Mouse (Mus musculus): ENCODE measurements at regions not wholly inside any gene's neighbourhood (a gene's known extent, or its start where the extent isn't known, plus 50 kb on each side); places are given as distances from the start of the nearest gene placed in this dataset.
"Not testable (repeated sequence)": the region's sequence is repeated elsewhere in the genome, so short reads cannot be mapped to it uniquely, and the experiment has no call there.

GRCm38 (mm10) chr10:56994969-56995368 is 491.2 kb upstream of the Hsf2 start:
- Histone ChIP-seq H3K36me3 (replicated peaks) (no peaks in the 10 kb centered on the region), H3K27ac (no peak overlapping the region), H3K4me2 (no peak overlapping the region), H3K9ac (no peak overlapping the region), H3K27me3 (no peaks in the 10 kb centered on the region), H3K9me3 (no peaks in the 10 kb centered on the region), H3K4me1 (peaks cover 3% of the 10 kb centered on the region; the same call in 1 of the 2 replicates), H3K4me3 (replicated peaks) (no peak overlapping the region)
- WGBS: 96% methylated on average over 3 of the region's 3 CpGs
- no peak for ATAC-seq (ENCODE audit: low FRiP score)

DNA sequence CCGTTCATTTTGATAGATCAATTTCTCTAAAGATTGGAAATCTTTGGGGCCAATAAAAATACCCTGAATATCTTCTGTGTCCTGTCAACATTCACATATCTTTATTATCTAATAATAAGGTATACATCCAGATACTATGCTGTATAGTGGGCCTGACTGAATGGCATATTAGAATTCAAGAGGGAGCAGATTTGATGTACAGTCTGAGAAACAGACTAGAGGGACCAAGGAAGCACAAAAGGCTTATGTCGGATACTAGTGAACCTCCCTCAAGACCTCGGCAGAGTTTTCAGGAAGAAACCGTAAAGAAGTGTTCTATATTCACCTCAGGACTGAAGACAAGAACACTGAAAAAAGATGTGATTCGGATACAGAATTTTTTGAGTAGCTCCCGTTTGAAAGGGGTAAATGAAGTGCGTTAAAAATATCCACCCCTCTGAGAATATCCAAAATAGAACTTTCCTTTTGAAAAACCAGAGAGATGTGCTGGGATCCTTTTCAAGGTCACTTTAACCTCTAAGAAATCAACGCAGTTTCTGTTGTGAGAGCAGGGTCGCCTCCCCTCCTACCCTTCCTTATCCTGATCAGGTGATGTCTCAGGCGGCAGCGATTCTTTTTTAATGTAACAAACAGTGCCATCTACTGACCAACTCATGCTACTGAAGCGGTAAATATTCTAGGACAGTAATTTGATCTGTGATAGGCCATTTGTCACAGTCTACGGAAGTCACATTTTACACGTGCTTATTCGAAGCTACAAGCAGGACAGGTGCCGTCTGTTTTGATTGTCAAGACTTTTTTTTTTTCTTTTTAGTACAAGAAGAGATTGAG is 485.1 kb upstream of the Hsf2 start:
- H3K4me1 ChIP-seq: peaks cover 3% of the 10 kb centered on the region; the same call in 1 of the 2 replicates
- H3K4me3 ChIP-seq (replicated peaks): no peak overlapping the region
- no peaks in the 10 kb centered on the region for H3K27me3 ChIP-seq
- peak; percentile 91 for ATAC-seq (ENCODE audit: low FRiP score)
- H3K4me2 ChIP-seq: peak overlapping the region; percentile 21; the same call in 1 of the 2 replicates
- no peak overlapping the region for H3K9ac ChIP-seq
- H3K9me3 ChIP-seq: no peaks in the 10 kb centered on the region
- WGBS: 23% methylated on average over 16 of the region's 16 CpGs
- no peak overlapping the region for H3K27ac ChIP-seq
- H3K36me3 ChIP-seq (replicated peaks): no peaks in the 10 kb centered on the region

DNA sequence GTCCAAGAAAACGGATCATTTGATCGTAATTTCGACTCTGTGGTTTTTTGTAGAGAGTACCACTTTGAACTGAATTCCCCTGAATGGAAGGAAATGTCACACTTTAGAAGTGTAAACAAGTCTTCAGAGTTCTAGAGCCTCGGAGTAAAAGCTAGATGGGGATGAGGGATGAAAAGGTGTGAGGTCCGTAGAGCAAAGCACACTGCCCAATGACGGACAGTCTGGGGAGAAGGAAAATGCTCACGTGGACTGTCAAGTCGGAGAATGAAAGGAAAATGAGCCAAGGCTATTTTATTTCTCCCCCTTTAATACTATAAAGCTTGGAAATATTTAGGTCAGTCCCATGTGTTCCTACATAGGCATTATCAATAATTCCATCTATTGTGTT is 484.5 kb upstream of the Hsf2 start:
- no peaks in the 10 kb centered on the region for H3K27me3 ChIP-seq
- ATAC-seq (ENCODE audit: low FRiP score): peak; percentile 43; the same call in 1 of the 2 replicates
- 73% methylated on average over 8 of the region's 8 CpGs for WGBS
- no peak overlapping the region for H3K27ac ChIP-seq
- no peak overlapping the region for H3K4me3 ChIP-seq (replicated peaks)
- H3K9ac ChIP-seq: no peak overlapping the region
- H3K4me1 ChIP-seq: peaks cover 3% of the 10 kb centered on the region; the same call in 1 of the 2 replicates
- H3K9me3 ChIP-seq: no peaks in the 10 kb centered on the region
- no peaks in the 10 kb centered on the region for H3K36me3 ChIP-seq (replicated peaks)
- peak overlapping the region; percentile 21; the same call in 1 of the 2 replicates for H3K4me2 ChIP-seq

DNA sequence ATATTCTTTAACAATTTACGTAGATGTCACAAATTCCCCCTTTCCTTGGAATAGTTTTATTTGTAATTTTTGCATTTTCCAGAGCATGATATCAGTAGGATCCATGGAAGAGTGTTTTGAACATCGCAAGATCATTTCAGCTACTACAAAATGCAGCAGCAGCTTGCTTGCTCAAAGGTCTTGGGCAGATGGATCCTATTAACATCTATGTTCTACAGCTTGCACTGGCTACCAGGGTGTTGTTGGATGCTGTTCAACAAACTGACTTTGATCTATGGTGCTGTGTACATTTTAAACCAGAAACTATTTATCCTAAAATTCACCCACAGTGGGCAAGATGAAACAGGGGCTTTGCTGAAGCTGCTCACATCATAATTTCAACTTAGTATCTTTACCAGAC is 448.5 kb upstream of the Hsf2 start:
- Histone ChIP-seq H3K27me3 (no peaks in the 10 kb centered on the region), H3K4me2 (no peak overlapping the region), H3K9me3 (no peaks in the 10 kb centered on the region), H3K9ac (no peak overlapping the region), H3K27ac (no peak overlapping the region), H3K36me3 (replicated peaks) (no peaks in the 10 kb centered on the region), H3K4me1 (no peaks in the 10 kb centered on the region), H3K4me3 (replicated peaks) (no peak overlapping the region)
- no peak for ATAC-seq (ENCODE audit: low FRiP score)
- 83% methylated on average over 2 of the region's 2 CpGs for WGBS

DNA sequence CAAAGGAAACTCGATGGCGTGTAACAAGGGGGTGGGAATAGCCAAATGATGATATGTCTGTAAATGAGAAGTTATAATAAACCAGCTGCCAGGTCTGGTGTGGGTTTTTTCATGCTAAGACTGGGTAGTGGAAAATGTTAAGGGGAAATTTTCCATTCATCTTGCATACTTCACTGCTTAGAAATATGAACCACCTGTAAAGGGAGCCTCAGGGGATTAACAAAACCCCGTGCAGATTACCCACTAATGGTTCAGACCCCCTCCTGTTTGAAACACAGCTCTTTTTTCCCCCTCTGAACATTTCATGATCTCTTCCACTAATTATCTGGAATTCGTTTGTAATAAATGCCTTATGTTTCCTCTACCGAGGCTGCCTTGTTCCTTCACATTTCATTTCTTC is 446.0 kb upstream of the Hsf2 start:
- no peak for ATAC-seq (ENCODE audit: low FRiP score)
- Histone ChIP-seq H3K4me2 (no peak overlapping the region), H3K4me3 (replicated peaks) (no peak overlapping the region), H3K9ac (no peak overlapping the region), H3K27me3 (no peaks in the 10 kb centered on the region), H3K4me1 (no peaks in the 10 kb centered on the region), H3K27ac (no peak overlapping the region), H3K9me3 (no peaks in the 10 kb centered on the region), H3K36me3 (replicated peaks) (no peaks in the 10 kb centered on the region)
- WGBS: 50% methylated on average over 5 of the region's 5 CpGs

DNA sequence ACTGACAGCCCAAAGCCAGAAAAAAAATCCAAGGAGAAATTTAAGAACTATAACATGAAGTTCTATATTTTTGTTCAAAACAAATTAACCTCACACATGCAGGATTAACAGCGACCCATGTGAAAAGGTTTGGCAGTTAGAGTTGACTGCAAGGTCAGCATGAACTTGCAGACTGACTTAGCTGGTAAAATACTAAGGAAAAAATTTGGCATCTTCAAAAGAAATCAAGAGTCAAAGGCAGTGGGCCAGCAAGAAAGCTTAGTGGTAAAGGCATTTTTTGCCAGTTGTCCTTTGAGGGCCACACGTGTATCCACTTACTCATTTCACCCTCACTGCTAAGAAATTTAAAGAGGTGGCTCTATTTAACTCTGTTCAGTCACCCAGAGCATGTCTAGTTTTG is 440.2 kb upstream of the Hsf2 start:
- H3K4me3 ChIP-seq (replicated peaks): no peak overlapping the region
- H3K4me1 ChIP-seq: no peaks in the 10 kb centered on the region
- H3K4me2 ChIP-seq: no peak overlapping the region
- no peak overlapping the region for H3K27ac ChIP-seq
- no peak overlapping the region for H3K9ac ChIP-seq
- no peak for ATAC-seq (ENCODE audit: low FRiP score)
- 79% methylated on average over 2 of the region's 2 CpGs for WGBS
- H3K27me3 ChIP-seq: no peaks in the 10 kb centered on the region
- no peaks in the 10 kb centered on the region for H3K9me3 ChIP-seq
- no peaks in the 10 kb centered on the region for H3K36me3 ChIP-seq (replicated peaks)

- Histone ChIP-seq H3K27ac (no peak overlapping the region), H3K4me3 (replicated peaks) (no peak overlapping the region), H3K4me1 (no peaks in the 10 kb centered on the region), H3K4me2 (no peak overlapping the region), H3K9me3 (no peaks in the 10 kb centered on the region), H3K27me3 (no peaks in the 10 kb centered on the region), H3K9ac (no peak overlapping the region), H3K36me3 (replicated peaks) (no peaks in the 10 kb centered on the region)
- WGBS: 59% methylated on average over 2 of the region's 2 CpGs
- peak; percentile 36; the same call in 1 of the 2 replicates for ATAC-seq (ENCODE audit: low FRiP score)
These were observed 439.3 kb upstream of the Hsf2 start for GRCm38 (mm10) chr10:57046891-57047290.

- Histone ChIP-seq H3K27me3 (no peaks in the 10 kb centered on the region), H3K9me3 (no peaks in the 10 kb centered on the region), H3K9ac (no peak overlapping the region), H3K36me3 (replicated peaks) (no peaks in the 10 kb centered on the region), H3K4me3 (replicated peaks) (no peak overlapping the region), H3K4me1 (no peaks in the 10 kb centered on the region), H3K4me2 (no peak overlapping the region), H3K27ac (no peak overlapping the region)
- ATAC-seq (ENCODE audit: low FRiP score): no peak
These were observed 438.5 kb upstream of the Hsf2 start for GRCm38 (mm10) chr10:57047719-57048118.

GRCm38 (mm10) chr10:57053375-57053774 is 432.8 kb upstream of the Hsf2 start:
- not testable (repeated sequence) for H3K9ac ChIP-seq; ATAC-seq (ENCODE audit: low FRiP score); H3K4me2 ChIP-seq; H3K4me3 ChIP-seq (replicated peaks); H3K27ac ChIP-seq; H3K4me1 ChIP-seq; H3K27me3 ChIP-seq; H3K9me3 ChIP-seq; H3K36me3 ChIP-seq (replicated peaks)
- 85% methylated on average over 2 of the region's 2 CpGs for WGBS

GRCm38 (mm10) chr10:57090131-57090530 is 396.1 kb upstream of the Hsf2 start:
- Histone ChIP-seq H3K4me1 (no peaks in the 10 kb centered on the region), H3K9me3 (no peaks in the 10 kb centered on the region), H3K27ac (no peak overlapping the region), H3K4me2 (no peak overlapping the region), H3K36me3 (replicated peaks) (no peaks in the 10 kb centered on the region), H3K27me3 (no peaks in the 10 kb centered on the region), H3K9ac (no peak overlapping the region), H3K4me3 (replicated peaks) (no peak overlapping the region)
- ATAC-seq (ENCODE audit: low FRiP score): no peak
- 96% methylated on average over 2 of the region's 2 CpGs for WGBS

DNA sequence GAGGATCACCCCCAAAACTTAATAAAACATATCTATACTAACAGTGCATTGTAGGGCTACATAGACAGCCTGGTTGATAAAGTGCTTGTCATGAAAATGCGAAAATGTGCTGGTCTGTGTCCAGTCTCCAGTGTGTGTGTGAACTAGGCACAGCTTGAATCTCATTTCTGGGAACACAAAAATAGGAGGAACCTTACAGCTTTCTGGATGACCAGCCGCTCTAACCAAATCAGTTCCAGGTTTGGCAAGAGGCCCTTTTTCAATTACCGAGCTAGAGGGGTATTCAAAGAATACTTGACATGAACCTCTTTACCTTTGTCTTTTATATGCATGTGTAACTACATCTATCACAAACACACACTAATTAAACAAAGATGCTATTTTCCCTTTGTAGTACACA is 390.3 kb upstream of the Hsf2 start:
- WGBS: 83% methylated on average over 3 of the region's 3 CpGs
- Histone ChIP-seq H3K4me3 (replicated peaks) (no peak overlapping the region), H3K27ac (no peak overlapping the region), H3K36me3 (replicated peaks) (no peaks in the 10 kb centered on the region), H3K9me3 (no peaks in the 10 kb centered on the region), H3K4me2 (no peak overlapping the region), H3K9ac (no peak overlapping the region), H3K27me3 (no peaks in the 10 kb centered on the region), H3K4me1 (no peaks in the 10 kb centered on the region)
- no peak for ATAC-seq (ENCODE audit: low FRiP score)

GRCm38 (mm10) chr10:57113359-57113758 is 372.8 kb upstream of the Hsf2 start:
- Histone ChIP-seq H3K9ac (no peak overlapping the region), H3K4me1 (no peaks in the 10 kb centered on the region), H3K27me3 (no peaks in the 10 kb centered on the region), H3K9me3 (no peaks in the 10 kb centered on the region), H3K4me3 (replicated peaks) (no peak overlapping the region), H3K36me3 (replicated peaks) (no peaks in the 10 kb centered on the region), H3K4me2 (no peak overlapping the region), H3K27ac (no peak overlapping the region)
- no peak for ATAC-seq (ENCODE audit: low FRiP score)
- WGBS: 94% methylated on average over 2 of the region's 2 CpGs

DNA sequence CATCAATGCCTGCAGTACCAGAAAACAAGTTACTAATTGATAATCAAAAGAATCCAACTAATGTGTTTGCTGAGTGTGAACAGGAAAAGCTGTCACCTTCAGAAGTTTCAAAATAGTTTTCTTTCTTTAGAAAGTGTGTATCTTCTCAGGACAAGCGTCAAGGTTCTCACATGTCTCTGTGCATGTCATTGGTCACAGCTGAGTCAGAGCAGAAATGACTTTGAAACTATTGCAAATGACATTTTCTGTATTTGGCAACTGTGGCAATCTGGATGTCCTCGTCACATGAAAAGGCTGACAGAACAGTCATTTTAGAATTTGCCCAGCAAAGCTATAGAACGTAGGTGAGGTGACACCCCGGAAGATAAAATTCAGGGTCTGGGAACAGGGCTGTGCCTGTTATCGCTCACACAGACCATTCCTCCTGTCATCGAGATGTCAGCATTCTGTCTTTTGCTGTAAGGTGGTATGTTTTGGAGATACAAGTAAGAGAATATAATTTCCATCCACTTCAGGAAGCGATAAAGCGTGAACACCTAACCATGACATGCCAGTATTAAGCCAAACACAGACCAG is 371.4 kb upstream of the Hsf2 start:
- no peak overlapping the region for H3K27ac ChIP-seq
- H3K27me3 ChIP-seq: no peaks in the 10 kb centered on the region
- no peak for ATAC-seq (ENCODE audit: low FRiP score)
- no peak overlapping the region for H3K9ac ChIP-seq
- 96% methylated on average over 8 of the region's 8 CpGs for WGBS
- no peak overlapping the region for H3K4me2 ChIP-seq
- H3K4me3 ChIP-seq (replicated peaks): no peak overlapping the region
- no peaks in the 10 kb centered on the region for H3K9me3 ChIP-seq
- no peaks in the 10 kb centered on the region for H3K4me1 ChIP-seq
- no peaks in the 10 kb centered on the region for H3K36me3 ChIP-seq (replicated peaks)
